Mouse (Mus musculus) intestine, embryonic 16.5 days (tissue): ENCODE measurements at regions not wholly inside any gene's neighbourhood (a gene's known extent, or its start where the extent isn't known, plus 50 kb on each side); places are given as distances from the start of the nearest gene placed in this dataset.
"Not testable (repeated sequence)": the region's sequence is repeated elsewhere in the genome, so short reads cannot be mapped to it uniquely, and the experiment has no call there.

Experiments
- ATAC-seq: fragments of 200-750 bp; cut with Nextera tagmentation; 2 replicates; pipeline ENCODE4 v1.8.0; 2017; ENCODE audit warnings: moderate TSS enrichment, moderate library complexity
- H3K27ac ChIP-seq: fragments of 300-500 bp; sonication (generic); 2 replicates; pipeline ENCODE4 v1.5.1; 2014; ENCODE audit warnings: mild to moderate bottlenecking, low read length
- H3K27me3 ChIP-seq: fragments of 300-500 bp; sonication (generic); replicated peaks from 2 replicates; pipeline ENCODE4 v1.6.1; 2014; ENCODE audit warnings: low read length, control low read depth, mixed read lengths; ENCODE audit not compliant: control insufficient read depth, insufficient read depth
- H3K36me3 ChIP-seq: fragments of 300-500 bp; sonication (generic); 2 replicates; pipeline ENCODE4 v1.6.1; 2014; ENCODE audit warnings: low read length, control low read depth; ENCODE audit not compliant: control insufficient read depth, insufficient read depth
- H3K4me1 ChIP-seq: fragments of 300-500 bp; sonication (generic); 2 replicates; pipeline ENCODE4 v1.6.1; 2014; ENCODE audit warnings: low read length, control low read depth, mixed read lengths; ENCODE audit not compliant: control insufficient read depth, insufficient read depth
- H3K4me2 ChIP-seq: fragments of 300-500 bp; sonication (generic); 2 replicates; pipeline ENCODE4 v1.6.1; 2014; ENCODE audit warnings: low read depth, low read length, control low read depth
- H3K4me3 ChIP-seq: fragments of 300-500 bp; sonication (generic); 2 replicates; pipeline ENCODE4 v1.5.1; 2014; ENCODE audit warnings: mild to moderate bottlenecking, low read length
- H3K9ac ChIP-seq: fragments of 300-500 bp; sonication (generic); 2 replicates; pipeline ENCODE4 v1.6.1; 2014; ENCODE audit warnings: low read depth, low read length
- H3K9me3 ChIP-seq: fragments of 300-500 bp; sonication (generic); 2 replicates; pipeline ENCODE4 v1.6.1; 2016; ENCODE audit warnings: low read length, control low read depth; ENCODE audit not compliant: control insufficient read depth
- WGBS: fragments of 180-500 bp; shearing (Covaris S2); extraction: QIAGEN DNeasy Blood & Tissue Kit; methylation state at CpG from one replicate; pipeline ENCODE4 v1.1.7; 2014; 5-methylcytosine and 5-hydroxymethylcytosine counted together

- Histone ChIP-seq H3K4me3 (no peak overlapping the region), H3K4me1 (no peaks in the 10 kb centered on the region), H3K9me3 (no peaks in the 10 kb centered on the region), H3K9ac (no peak overlapping the region), H3K4me2 (no peak overlapping the region), H3K36me3 (no peaks in the 10 kb centered on the region), H3K27ac (no peak overlapping the region), H3K27me3 (no peaks in the 10 kb centered on the region)
- no peak for ATAC-seq
- 58% methylated on average over 1 of the region's 1 CpGs for WGBS
These were observed 56.2 kb downstream of the Speer3 start for GRCm38 (mm10) chr5:13847571-13847970.

- not testable (repeated sequence) for H3K9ac ChIP-seq, H3K36me3 ChIP-seq, H3K27me3 ChIP-seq, H3K27ac ChIP-seq, H3K4me1 ChIP-seq, ATAC-seq, H3K4me3 ChIP-seq, H3K4me2 ChIP-seq, H3K9me3 ChIP-seq
- WGBS, result 64% methylated on average over 5 of the region's 6 CpGs
These were observed 88.8 kb downstream of the Speer3 start for GRCm38 (mm10) chr5:13880236-13880635.

GRCm38 (mm10) chr5:13888415-13888814, 97.0 kb downstream of the Speer3 start:
- Histone ChIP-seq H3K9me3 (no peaks in the 10 kb centered on the region), H3K9ac (no peak overlapping the region), H3K36me3 (no peaks in the 10 kb centered on the region), H3K4me3 (no peak overlapping the region), H3K4me2 (no peak overlapping the region), H3K27ac (no peak overlapping the region), H3K27me3 (no peaks in the 10 kb centered on the region), H3K4me1 (no peaks in the 10 kb centered on the region)
- no peak for ATAC-seq

GRCm38 (mm10) chr5:13908257-13908656, 116.8 kb upstream of the Sema3e start:
- WGBS, result 34% methylated on average over 3 of the region's 3 CpGs
- no peak overlapping the region for H3K9ac ChIP-seq
- no peaks in the 10 kb centered on the region for H3K27me3 ChIP-seq
- H3K4me1 ChIP-seq, result no peaks in the 10 kb centered on the region
- no peak for ATAC-seq
- no peak overlapping the region for H3K4me3 ChIP-seq
- no peak overlapping the region for H3K27ac ChIP-seq
- H3K36me3 ChIP-seq, result no peaks in the 10 kb centered on the region
- no peak overlapping the region for H3K4me2 ChIP-seq
- no peaks in the 10 kb centered on the region for H3K9me3 ChIP-seq

GRCm38 (mm10) chr5:13917355-13917754, 107.7 kb upstream of the Sema3e start:
- no peak for ATAC-seq
- H3K36me3 ChIP-seq, result no peaks in the 10 kb centered on the region
- H3K27ac ChIP-seq, result no peak overlapping the region
- no peak overlapping the region for H3K4me3 ChIP-seq
- no peak overlapping the region for H3K4me2 ChIP-seq
- H3K9ac ChIP-seq, result no peak overlapping the region
- 89% methylated on average over 2 of the region's 2 CpGs for whole genome bisulfite sequencing
- no peaks in the 10 kb centered on the region for H3K9me3 ChIP-seq
- H3K4me1 ChIP-seq, result no peaks in the 10 kb centered on the region
- no peaks in the 10 kb centered on the region for H3K27me3 ChIP-seq

- H3K4me3 ChIP-seq, result no peak overlapping the region
- H3K36me3 ChIP-seq, result no peaks in the 10 kb centered on the region
- no peaks in the 10 kb centered on the region for H3K4me1 ChIP-seq
- H3K9me3 ChIP-seq, result no peaks in the 10 kb centered on the region
- no peak for ATAC-seq
- WGBS, result 33% methylated on average over 4 of the region's 4 CpGs
- H3K27me3 ChIP-seq, result no peaks in the 10 kb centered on the region
- H3K4me2 ChIP-seq, result no peak overlapping the region
- H3K27ac ChIP-seq, result no peak overlapping the region
- H3K9ac ChIP-seq, result no peak overlapping the region
These were observed 102.8 kb upstream of the Sema3e start for GRCm38 (mm10) chr5:13922295-13922694.

- Histone ChIP-seq H3K4me3 (no peak overlapping the region), H3K36me3 (no peaks in the 10 kb centered on the region), H3K4me1 (no peaks in the 10 kb centered on the region), H3K4me2 (no peak overlapping the region), H3K9me3 (no peaks in the 10 kb centered on the region), H3K27ac (no peak overlapping the region), H3K9ac (no peak overlapping the region), H3K27me3 (no peaks in the 10 kb centered on the region)
- ATAC-seq, result no peak
- WGBS, result 48% methylated on average over 2 of the region's 2 CpGs
These were observed 94.1 kb upstream of the Sema3e start for GRCm38 (mm10) chr5:13931011-13931410.

GRCm38 (mm10) chr5:13951346-13951745, 73.7 kb upstream of the Sema3e start:
- no peak for ATAC-seq
- no peaks in the 10 kb centered on the region for H3K36me3 ChIP-seq
- no peak overlapping the region for H3K27ac ChIP-seq
- no peak overlapping the region for H3K4me3 ChIP-seq
- H3K27me3 ChIP-seq, result no peaks in the 10 kb centered on the region
- H3K4me2 ChIP-seq, result no peak overlapping the region
- no peaks in the 10 kb centered on the region for H3K9me3 ChIP-seq
- H3K4me1 ChIP-seq, result no peaks in the 10 kb centered on the region
- H3K9ac ChIP-seq, result no peak overlapping the region

GRCm38 (mm10) chr5:13955616-13956015, 69.5 kb upstream of the Sema3e start:
- no peak overlapping the region for H3K27ac ChIP-seq
- no peak overlapping the region for H3K4me3 ChIP-seq
- no peak overlapping the region for H3K4me2 ChIP-seq
- no peak for ATAC-seq
- H3K36me3 ChIP-seq, result no peaks in the 10 kb centered on the region
- H3K27me3 ChIP-seq, result no peaks in the 10 kb centered on the region
- 79% methylated on average over 1 of the region's 1 CpGs for WGBS
- H3K9me3 ChIP-seq, result no peaks in the 10 kb centered on the region
- H3K4me1 ChIP-seq, result no peaks in the 10 kb centered on the region
- no peak overlapping the region for H3K9ac ChIP-seq

- no peaks in the 10 kb centered on the region for H3K9me3 ChIP-seq
- no peak overlapping the region for H3K4me2 ChIP-seq
- no peak overlapping the region for H3K9ac ChIP-seq
- H3K4me1 ChIP-seq, result no peaks in the 10 kb centered on the region
- no peaks in the 10 kb centered on the region for H3K36me3 ChIP-seq
- no peak overlapping the region for H3K4me3 ChIP-seq
- H3K27me3 ChIP-seq, result no peaks in the 10 kb centered on the region
- WGBS, result 30% methylated on average over 4 of the region's 4 CpGs
- no peak overlapping the region for H3K27ac ChIP-seq
- ATAC-seq, result peak; percentile 59; the same call in 1 of the 2 replicates
These were observed 65.5 kb upstream of the Sema3e start for GRCm38 (mm10) chr5:13959575-13959974.
